Mouse (Mus musculus) midbrain, embryonic 13.5 days (tissue): ENCODE measurements at regions not wholly inside any gene's neighbourhood (a gene's known extent, or its start where the extent isn't known, plus 50 kb on each side); places are given as distances from the start of the nearest gene placed in this dataset.

Experiments used
- ATAC-seq: fragments of 200-750 bp; cut with Nextera tagmentation; 2 replicates; pipeline ENCODE4 v1.8.0; 2017; ENCODE audit warnings: mild to moderate bottlenecking, moderate TSS enrichment, moderate library complexity
- H3K27ac ChIP-seq: fragments of 300-500 bp; sonication (generic); 2 replicates; pipeline ENCODE4 v1.5.1; 2015; ENCODE audit warnings: inconsistent platforms, mild to moderate bottlenecking, moderate library complexity
- H3K27me3 ChIP-seq: fragments of 300-500 bp; sonication (generic); 2 replicates; pipeline ENCODE4 v1.6.1; 2015; ENCODE audit warnings: mild to moderate bottlenecking, inconsistent platforms
- H3K36me3 ChIP-seq: fragments of 300-500 bp; sonication (generic); 2 replicates; pipeline ENCODE4 v1.6.1; 2015; ENCODE audit warnings: mild to moderate bottlenecking, inconsistent platforms
- H3K4me1 ChIP-seq: fragments of 300-500 bp; sonication (generic); replicated peaks from 2 replicates; pipeline ENCODE4 v1.6.1; 2015; ENCODE audit warnings: inconsistent platforms
- H3K4me2 ChIP-seq: fragments of 300-500 bp; sonication (generic); replicated peaks from 2 replicates; pipeline ENCODE4 v1.6.1; 2015; ENCODE audit warnings: moderate library complexity, mild to moderate bottlenecking, inconsistent platforms
- H3K4me3 ChIP-seq: fragments of 300-500 bp; sonication (generic); replicated peaks from 2 replicates; pipeline ENCODE4 v1.5.1; 2015; ENCODE audit warnings: mild to moderate bottlenecking, inconsistent platforms
- H3K9ac ChIP-seq: fragments of 300-500 bp; sonication (generic); replicated peaks from 2 replicates; pipeline ENCODE4 v1.6.1; 2015; ENCODE audit warnings: mild to moderate bottlenecking, inconsistent platforms
- H3K9me3 ChIP-seq: fragments of 300-500 bp; sonication (generic); 2 replicates; pipeline ENCODE4 v1.6.1; 2016; ENCODE audit warnings: mild to moderate bottlenecking, inconsistent platforms
- WGBS: fragments of 180-500 bp; shearing (Covaris S2); methylation state at CpG from one replicate; pipeline ENCODE4 v1.1.7; 2015; 5-methylcytosine and 5-hydroxymethylcytosine counted together

DNA sequence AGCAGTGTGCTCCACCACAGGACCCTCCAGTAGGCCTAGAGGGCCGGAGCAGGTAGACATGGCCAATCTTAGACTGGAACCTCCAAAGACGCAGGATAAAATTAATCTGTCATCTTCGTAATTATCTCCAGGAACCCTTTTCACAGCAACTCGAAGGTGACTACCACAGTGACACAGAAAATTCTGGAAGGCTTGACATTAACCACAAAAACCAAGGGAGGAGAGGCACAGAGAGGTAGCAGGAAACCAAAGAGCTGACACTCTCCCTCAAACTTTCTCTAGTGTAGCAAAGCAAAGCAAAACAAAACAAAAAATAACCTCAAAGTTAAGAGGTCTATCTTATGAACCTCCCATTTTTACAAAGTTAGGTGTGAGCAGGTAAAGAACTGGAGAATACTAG, 177.4 kb upstream of the Smim15 start:
- Histone ChIP-seq H3K4me1 (peaks cover 48% of the 10 kb centered on the region), H3K4me2 (no peak overlapping the region)
- WGBS, result 92% methylated on average over 4 of the region's 4 CpGs

GRCm38 (mm10) chr13:107862793-107863654, 181.2 kb upstream of the Smim15 start:
- Histone ChIP-seq H3K36me3 (no peaks in the 10 kb centered on the region), H3K4me2 (no peak overlapping the region), H3K4me1 (peaks cover 46% of the 10 kb centered on the region), H3K4me3 (no peak overlapping the region), H3K9me3 (no peaks in the 10 kb centered on the region), H3K27me3 (no peaks in the 10 kb centered on the region), H3K27ac (no peak overlapping the region), H3K9ac (no peak overlapping the region)
- WGBS, result 86% methylated on average over 11 of the region's 11 CpGs
- no peak for ATAC-seq

More for the DNA sequence above, 177.4 kb upstream of the Smim15 start:
- H3K9me3 ChIP-seq, result no peaks in the 10 kb centered on the region
- H3K36me3 ChIP-seq, result no peaks in the 10 kb centered on the region
- H3K27me3 ChIP-seq, result no peaks in the 10 kb centered on the region
- no peak overlapping the region for H3K27ac ChIP-seq
- H3K4me3 ChIP-seq, result no peak overlapping the region
- no peak for ATAC-seq
- no peak overlapping the region for H3K9ac ChIP-seq

DNA sequence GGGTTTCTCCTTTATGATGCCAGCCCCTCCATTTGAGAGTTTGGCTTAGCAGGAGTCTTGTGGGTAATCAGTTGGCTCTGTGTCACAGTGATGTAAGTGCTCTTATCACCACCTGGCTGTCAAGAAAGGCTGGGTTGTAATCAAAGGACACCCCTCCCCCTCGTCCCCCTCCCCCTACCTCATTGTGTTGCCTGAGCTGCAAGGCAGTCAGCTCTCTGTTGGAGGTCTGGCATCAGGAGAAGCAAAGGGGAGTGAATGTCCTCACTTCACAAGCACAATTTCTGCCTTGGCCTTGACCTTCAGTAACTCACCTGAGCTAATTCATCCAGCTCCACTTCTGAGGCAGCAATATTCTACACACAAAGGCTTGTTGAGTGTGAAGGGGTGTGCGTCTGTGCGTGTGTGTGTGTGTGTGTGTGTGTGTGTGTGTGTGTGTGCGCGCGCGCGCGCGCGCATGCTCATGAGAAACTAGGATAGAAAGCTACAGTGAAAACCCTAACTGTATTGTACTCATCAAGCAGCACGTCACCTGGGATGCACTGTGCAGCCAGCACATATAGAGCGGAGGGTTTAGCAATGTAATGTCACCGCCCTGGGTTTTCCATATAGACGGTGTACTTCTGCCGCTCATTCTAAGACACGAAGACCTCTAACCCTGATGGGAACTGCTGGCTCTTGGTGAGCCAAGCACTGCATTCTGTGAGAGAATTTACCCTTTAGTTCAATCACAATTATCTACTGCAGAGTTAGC, 182.7 kb upstream of the Smim15 start:
- ATAC-seq, result peak; percentile 76
- H3K27ac ChIP-seq, result peak overlapping the region; percentile 19; the same call in 1 of the 2 replicates

DNA sequence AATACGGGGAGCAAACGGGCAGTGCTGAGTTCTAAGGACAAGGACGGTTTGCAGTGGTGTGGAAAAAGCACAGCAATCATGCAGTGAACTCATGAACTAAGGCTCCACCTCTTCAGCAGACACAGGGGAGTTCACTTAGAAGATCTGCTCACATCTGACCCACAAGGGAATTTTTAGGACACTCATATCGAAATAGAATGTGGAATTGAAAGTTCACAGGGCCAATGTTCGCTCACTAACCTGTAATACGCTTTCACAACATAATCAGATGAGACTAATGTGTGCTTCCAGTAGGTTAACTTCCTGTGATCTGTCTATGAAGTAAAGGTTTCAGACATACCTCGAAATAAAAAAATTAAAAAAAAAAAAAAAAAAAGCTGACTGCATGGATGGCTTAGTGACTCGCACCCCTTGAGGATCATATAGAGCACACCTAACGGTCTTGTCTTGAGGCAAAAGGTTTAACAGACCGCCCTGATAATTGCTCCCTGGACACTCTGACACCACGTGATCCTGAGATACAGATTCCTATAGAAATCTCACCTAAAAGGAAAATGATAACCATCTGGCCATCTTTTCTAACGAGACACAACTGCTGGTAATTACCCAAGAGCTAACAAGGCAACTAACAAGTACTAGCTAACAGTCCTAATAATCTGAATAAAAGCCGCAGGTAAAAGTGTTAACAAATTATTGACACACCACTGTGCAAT, 187.0 kb upstream of the Smim15 start:
- Histone ChIP-seq H3K27me3 (no peaks in the 10 kb centered on the region), H3K9me3 (no peaks in the 10 kb centered on the region), H3K27ac (no peak overlapping the region), H3K4me3 (no peak overlapping the region), H3K9ac (no peak overlapping the region), H3K4me1 (peaks cover 51% of the 10 kb centered on the region), H3K36me3 (no peaks in the 10 kb centered on the region), H3K4me2 (no peak overlapping the region)
- ATAC-seq, result no peak
- 71% methylated on average over 13 of the region's 13 CpGs for WGBS

More for the DNA sequence above, 182.7 kb upstream of the Smim15 start:
- H3K27me3 ChIP-seq, result no peaks in the 10 kb centered on the region
- H3K4me3 ChIP-seq, result no peak overlapping the region
- H3K36me3 ChIP-seq, result no peaks in the 10 kb centered on the region
- 71% methylated on average over 17 of the region's 17 CpGs for WGBS
- H3K9ac ChIP-seq, result no peak overlapping the region
- no peaks in the 10 kb centered on the region for H3K9me3 ChIP-seq
- H3K4me1 ChIP-seq, result peaks cover 50% of the 10 kb centered on the region
- H3K4me2 ChIP-seq, result no peak overlapping the region

DNA sequence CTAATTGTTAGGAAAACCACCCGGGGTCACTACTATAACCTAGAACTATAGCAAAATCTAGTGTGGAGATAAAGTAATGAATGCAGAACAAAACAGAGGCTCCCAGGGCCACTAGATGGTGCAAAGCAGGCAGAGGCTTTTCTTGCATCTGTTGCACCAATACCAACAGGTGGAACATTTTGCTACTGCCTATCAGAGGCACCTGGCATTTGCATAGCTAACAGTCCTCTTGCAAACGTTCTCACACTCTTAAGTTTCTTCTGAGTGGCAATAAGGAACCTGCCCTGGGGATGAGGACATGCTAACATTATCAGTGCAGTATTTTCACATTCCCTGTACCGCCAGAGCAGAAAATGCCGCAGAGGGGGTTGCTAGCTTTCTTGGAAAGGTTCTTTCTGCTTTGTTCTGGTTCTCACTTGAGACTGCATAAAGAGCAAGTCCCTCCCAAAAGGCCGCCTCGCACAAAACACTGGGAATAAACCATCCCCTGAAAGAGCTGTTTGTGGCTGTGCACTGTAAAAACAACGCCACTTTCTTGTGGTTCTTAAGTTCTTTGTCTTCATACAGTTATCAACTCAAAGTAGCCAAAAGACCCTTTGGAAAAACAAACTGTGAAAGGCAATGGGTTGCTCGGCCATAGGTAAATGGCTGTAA, 193.2 kb upstream of the Smim15 start:
- WGBS, result 59% methylated on average over 8 of the region's 8 CpGs
- Histone ChIP-seq H3K9me3 (no peaks in the 10 kb centered on the region), H3K9ac (no peak overlapping the region), H3K27me3 (no peaks in the 10 kb centered on the region), H3K4me3 (no peak overlapping the region), H3K27ac (no peak overlapping the region), H3K4me1 (peaks cover 75% of the 10 kb centered on the region), H3K4me2 (no peak overlapping the region), H3K36me3 (no peaks in the 10 kb centered on the region)
- ATAC-seq, result no peak

DNA sequence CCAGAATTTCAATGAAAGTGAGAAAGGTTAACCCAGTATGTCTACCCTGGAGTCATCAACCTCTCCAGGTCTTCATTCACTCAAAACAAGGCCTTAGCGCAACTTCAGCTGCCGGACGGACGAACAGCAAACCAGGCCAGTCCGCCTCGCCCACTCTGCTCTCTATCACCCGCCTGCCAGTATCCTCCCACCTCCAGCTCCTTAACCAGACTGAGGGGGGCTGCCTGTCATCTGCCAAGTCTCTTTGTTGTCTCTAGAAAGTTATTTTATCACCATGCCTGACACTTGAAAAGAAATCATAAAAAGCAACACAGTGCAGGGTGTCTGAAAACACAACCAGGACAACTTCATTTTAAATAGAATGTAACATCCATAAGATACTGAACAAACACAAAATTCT, 195.4 kb upstream of the Smim15 start:
- Histone ChIP-seq H3K36me3 (no peaks in the 10 kb centered on the region), H3K27ac (no peak overlapping the region), H3K27me3 (no peaks in the 10 kb centered on the region), H3K9me3 (no peaks in the 10 kb centered on the region), H3K9ac (no peak overlapping the region), H3K4me3 (no peak overlapping the region), H3K4me1 (peaks cover 80% of the 10 kb centered on the region), H3K4me2 (no peak overlapping the region)
- 72% methylated on average over 7 of the region's 7 CpGs for WGBS
- ATAC-seq, result no peak

DNA sequence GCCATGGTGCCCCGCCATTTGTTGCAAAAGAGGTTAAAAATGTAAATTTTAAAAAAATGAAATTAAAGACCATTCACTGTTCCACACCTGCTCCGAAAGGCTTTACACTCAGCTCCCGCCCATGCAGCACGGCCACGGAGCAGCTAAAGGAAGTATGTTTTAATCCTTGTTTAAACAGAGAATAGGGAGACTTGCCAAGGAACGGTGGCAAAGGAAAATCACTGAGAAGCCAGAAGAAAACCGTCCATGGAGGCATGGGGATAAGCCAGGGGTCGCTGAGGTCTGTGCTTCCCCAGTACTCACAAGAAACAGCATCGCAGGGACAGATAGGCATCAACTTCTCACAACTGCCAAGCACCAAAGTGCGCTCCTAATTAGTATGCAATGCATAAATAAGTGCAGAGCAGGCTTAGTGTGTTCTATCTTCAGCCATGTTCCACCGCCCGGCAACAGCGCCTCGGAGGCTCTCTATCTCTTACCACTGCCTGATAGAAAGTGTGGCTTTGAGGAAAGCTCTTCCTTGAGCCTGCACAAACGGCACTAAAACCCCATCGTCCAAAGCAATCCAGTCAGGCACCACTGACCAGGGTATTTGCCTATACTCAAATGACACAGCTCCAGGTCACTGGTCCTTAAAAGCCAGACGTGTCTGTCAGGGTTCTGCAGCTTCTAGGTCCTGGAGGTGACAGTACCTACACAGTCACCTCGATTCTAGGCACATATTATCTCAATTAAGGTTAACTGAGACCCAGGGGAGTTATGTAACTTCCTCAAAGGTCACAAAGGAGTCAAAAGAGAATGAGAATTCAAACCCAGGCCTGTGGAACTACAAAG, 196.8 kb upstream of the Smim15 start:
- 23% methylated on average over 18 of the region's 18 CpGs for WGBS
- Histone ChIP-seq H3K4me3 (peak overlapping the region; percentile 6; the same call in 1 of the 2 replicates), H3K27ac (peak overlapping the region; percentile 60), H3K4me1 (peaks cover 84% of the 10 kb centered on the region), H3K9me3 (no peaks in the 10 kb centered on the region), H3K27me3 (no peaks in the 10 kb centered on the region), H3K9ac (peak overlapping the region; percentile 15), H3K36me3 (no peaks in the 10 kb centered on the region), H3K4me2 (peak overlapping the region; percentile 33)
- ATAC-seq, result peak; percentile 69

DNA sequence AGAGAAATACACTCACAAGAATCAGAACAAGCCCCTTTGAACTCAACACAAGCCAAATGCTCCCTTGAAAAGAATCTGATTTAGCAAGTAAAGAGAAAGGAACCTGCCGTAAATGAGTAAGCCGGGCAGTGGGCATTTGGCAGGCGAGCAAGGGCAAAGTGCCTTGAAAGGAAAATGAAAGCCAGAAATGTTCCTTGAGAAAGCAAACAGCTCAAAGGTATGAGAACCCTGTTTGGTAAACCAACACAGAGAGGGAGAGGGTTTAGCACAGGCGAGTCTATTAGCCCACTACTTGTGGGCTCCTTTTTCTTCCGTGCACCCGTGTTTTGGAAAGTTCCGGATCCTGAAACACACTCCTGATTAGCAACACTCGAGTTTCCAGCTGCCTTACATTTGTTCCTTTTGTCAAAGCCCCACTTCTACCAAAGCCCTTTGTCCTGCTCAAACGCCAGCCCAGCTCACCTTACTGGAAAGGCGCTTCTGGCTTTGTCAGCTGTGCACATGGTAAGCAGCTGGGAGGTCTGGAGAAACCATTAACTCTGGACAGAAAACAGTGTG, 197.5 kb upstream of the Smim15 start:
- Histone ChIP-seq H3K27ac (peak overlapping the region; percentile 60), H3K4me3 (peak overlapping the region; percentile 6; the same call in 1 of the 2 replicates), H3K4me1 (peaks cover 82% of the 10 kb centered on the region), H3K4me2 (peak overlapping the region; percentile 33), H3K27me3 (no peaks in the 10 kb centered on the region), H3K36me3 (no peaks in the 10 kb centered on the region), H3K9me3 (no peaks in the 10 kb centered on the region), H3K9ac (peak overlapping the region; percentile 39; the same call in 1 of the 2 replicates)
- 19% methylated on average over 10 of the region's 10 CpGs for WGBS
- ATAC-seq, result peak; percentile 55

GRCm38 (mm10) chr13:107845838-107846237, 198.4 kb upstream of the Smim15 start:
- Histone ChIP-seq H3K36me3 (no peaks in the 10 kb centered on the region), H3K9ac (no peak overlapping the region), H3K27me3 (no peaks in the 10 kb centered on the region), H3K4me1 (peaks cover 77% of the 10 kb centered on the region), H3K4me2 (no peak overlapping the region), H3K27ac (0 out of 2 replicates have a peak overlapping the region, but pooled peaks have one; percentile 60), H3K9me3 (no peaks in the 10 kb centered on the region), H3K4me3 (no peak overlapping the region)
- 67% methylated on average over 4 of the region's 4 CpGs for WGBS
- ATAC-seq, result no peak

DNA sequence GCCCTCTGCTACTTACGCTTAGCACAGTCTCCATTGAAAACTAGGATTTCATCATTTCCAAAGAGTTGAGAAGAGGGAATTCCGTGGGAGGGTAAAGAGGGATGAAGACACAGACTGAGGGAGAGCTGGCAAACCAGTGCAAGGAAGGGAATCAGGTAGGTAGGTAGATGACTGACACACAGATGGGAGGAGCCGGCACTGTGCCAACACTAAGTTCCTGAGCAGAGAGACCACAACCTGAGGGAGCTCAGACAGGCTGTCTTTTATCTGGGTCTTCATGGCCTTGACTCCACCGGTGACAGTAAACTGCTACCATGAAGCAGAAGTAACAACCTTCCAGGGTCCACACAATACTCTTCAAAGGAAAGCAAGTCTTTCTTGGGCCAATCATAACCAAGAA, 200.2 kb upstream of the Smim15 start:
- ATAC-seq, result no peak
- 83% methylated on average over 4 of the region's 4 CpGs for WGBS
- no peak overlapping the region for H3K4me2 ChIP-seq
- H3K27ac ChIP-seq, result no peak overlapping the region
- H3K9ac ChIP-seq, result no peak overlapping the region
- 0 out of 2 replicates have a peak, but pooled peaks cover 3% of the 10 kb centered on the region for H3K36me3 ChIP-seq
- H3K4me3 ChIP-seq, result no peak overlapping the region
- no peaks in the 10 kb centered on the region for H3K9me3 ChIP-seq
- peaks cover 69% of the 10 kb centered on the region for H3K4me1 ChIP-seq
- no peaks in the 10 kb centered on the region for H3K27me3 ChIP-seq
